Comparison of ENCODE assay signal across 8 mouse cellular contexts in the genomic region with DNA sequence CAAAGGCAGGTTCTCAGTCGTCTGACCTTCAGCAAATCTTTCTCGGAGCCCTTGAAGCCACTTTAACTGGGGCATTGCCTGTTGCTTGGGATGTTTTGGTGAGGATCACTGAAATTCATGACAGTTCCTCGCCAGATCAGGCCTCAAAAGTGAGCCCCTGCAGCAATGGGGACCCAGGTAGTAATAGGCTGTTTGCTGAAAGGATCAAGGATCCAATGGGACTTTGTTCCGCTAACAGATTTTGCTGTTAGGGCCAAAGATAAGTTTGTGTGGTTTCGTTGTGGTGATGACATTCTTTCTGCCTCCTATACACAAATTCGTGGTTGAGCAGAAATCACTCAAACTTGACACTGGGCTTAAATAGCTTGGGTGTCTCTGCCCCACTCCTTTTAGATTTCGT. TPM values are rescaled to one million over a fixed set of nuclear protein-coding genes. Genes with fewer than 3 reads are reported as not detected.
DNase-seq lines count a peak whose midpoint lies in the region; ATAC-seq and TF ChIP-seq lines count a peak whose summit lies in the region.

No protein-coding gene starts in this region.

- peak overlapping the region; percentile 98 for H3K27ac ChIP-seq in testis, adult 2 months (ENCODE audit: control insufficient read depth, insufficient read depth, low read depth, low read length)
- peak overlapping the region; percentile 93 for H3K27ac ChIP-seq in limb, embryonic 15.5 days
- peak overlapping the region; percentile 89 for H3K27ac ChIP-seq in stomach, embryonic 16.5 days (ENCODE audit: low read length)

- ATAC-seq in limb, embryonic 15.5 days (ENCODE audit: insufficient number of reproducible peaks, low FRiP score, low TSS enrichment, low read depth) = no peak
- ATAC-seq in stomach, embryonic 16.5 days (ENCODE audit: insufficient read depth, low FRiP score) = no peak
- no peak for ATAC-seq in cerebellum, adult (ENCODE audit: insufficient number of reproducible peaks, low FRiP score, low TSS enrichment)

- H3K9me3 ChIP-seq in limb, embryonic 15.5 days = no peaks in the 10 kb centered on the region
- H3K9me3 ChIP-seq in stomach, embryonic 16.5 days (replicated peaks; ENCODE audit: control insufficient read depth, low read length) = no peaks in the 10 kb centered on the region

- H3K36me3 ChIP-seq in testis, adult 2 months (ENCODE audit: control insufficient read depth, insufficient read depth, low read length) = peaks cover 3% of the 10 kb centered on the region
- H3K36me3 ChIP-seq in limb, embryonic 15.5 days = peaks cover 43% of the 10 kb centered on the region
- peaks cover 7% of the 10 kb centered on the region for H3K36me3 ChIP-seq in stomach, embryonic 16.5 days (ENCODE audit: control insufficient read depth, insufficient read depth, low read length)

- DNase-seq in cerebellum, adult 9-10 months = peak; percentile 21
- no peak for DNase-seq in cerebellum, postnatal 36 days
- no peak for DNase-seq in testis, postnatal 14 days (ENCODE audit: low spot score)
- no peak for DNase-seq in gastrocnemius, postnatal 25 days

- H3K4me1 ChIP-seq in testis, adult 2 months (ENCODE audit: control insufficient read depth, insufficient read depth, low read length) = peaks cover 8% of the 10 kb centered on the region
- H3K4me1 ChIP-seq in limb, embryonic 15.5 days = peaks cover 23% of the 10 kb centered on the region
- peaks cover 16% of the 10 kb centered on the region for H3K4me1 ChIP-seq in stomach, embryonic 16.5 days (ENCODE audit: control insufficient read depth, insufficient read depth, low read length)

- no peak for TF ChIP-seq CTCF in testis, adult 2 months (IDR thresholded peaks at IDR 0.05; ENCODE audit: control insufficient read depth, insufficient read depth, insufficient replicate concordance, low read depth, low read length)

- peak overlapping the region; percentile 99 for H3K4me3 ChIP-seq in testis, adult 2 months (ENCODE audit: control insufficient read depth, low read depth, low read length)
- peak overlapping the region; percentile 89 for H3K4me3 ChIP-seq in limb, embryonic 15.5 days
- peak overlapping the region; percentile 75 for H3K4me3 ChIP-seq in stomach, embryonic 16.5 days (replicated peaks; ENCODE audit: low read length)

- peak overlapping the region; percentile 76 for H3K9ac ChIP-seq in limb, embryonic 15.5 days
- H3K9ac ChIP-seq in stomach, embryonic 16.5 days (ENCODE audit: low read length) = peak overlapping the region; percentile 89

- no peaks in the 10 kb centered on the region for H3K27me3 ChIP-seq in testis, adult 2 months (ENCODE audit: control insufficient read depth, insufficient read depth, low read length)
- no peaks in the 10 kb centered on the region for H3K27me3 ChIP-seq in limb, embryonic 15.5 days
- H3K27me3 ChIP-seq in stomach, embryonic 16.5 days (ENCODE audit: control insufficient read depth, insufficient read depth, low read length) = no peaks in the 10 kb centered on the region

- WGBS in limb, embryonic 15.5 days = 42% methylated on average over 7 of the region's 7 CpGs
- 26% methylated on average over 7 of the region's 7 CpGs for WGBS in stomach, embryonic 16.5 days

- peak overlapping the region; percentile 78 for H3K4me2 ChIP-seq in limb, embryonic 15.5 days
- H3K4me2 ChIP-seq in stomach, embryonic 16.5 days (ENCODE audit: low read depth, low read length) = peak overlapping the region; percentile 56

- TF ChIP-seq POLR2A in testis, adult 2 months (IDR thresholded peaks at IDR 0.05; ENCODE audit: control insufficient read depth, low read depth, low read length) = no peak

RNA-seq across cellular contexts. Expression of a gene that starts 0.6 kb away (rescaled TPM):
- polyA plus RNA-seq in testis, adult 2 months (2012; rRNA removed) = 11.0 and 11.1 TPM in 2 replicates
- polyA plus RNA-seq in limb, embryonic 15.5 days (2015; fragmentation: Nextera tagmentation; extraction: Ambion mirVana) = 18.8 and 20.4 TPM in 2 replicates
- 19.7 and 20.3 TPM in 2 replicates for polyA plus RNA-seq in stomach, embryonic 16.5 days (2015; fragmentation: Nextera tagmentation; extraction: Ambion mirVana)
- 10 to 100 TPM in 1 of 2 experiments, 1 to 10 TPM in 1; 9.0 to 10.7 TPM for total RNA-seq in gastrocnemius, postnatal 25 days (2021)

RNA-seq across cellular contexts. Expression of a gene that starts 0.7 kb away (rescaled TPM):
- polyA plus RNA-seq in testis, adult 2 months (2012; rRNA removed) = 58.5 and 60.2 TPM in 2 replicates
- 52.8 and 55.1 TPM in 2 replicates for polyA plus RNA-seq in limb, embryonic 15.5 days (2015; fragmentation: Nextera tagmentation; extraction: Ambion mirVana)
- polyA plus RNA-seq in stomach, embryonic 16.5 days (2015; fragmentation: Nextera tagmentation; extraction: Ambion mirVana) = 63.4 and 72.6 TPM in 2 replicates
- total RNA-seq in gastrocnemius, postnatal 25 days (2021) = 10 to 100 TPM; 20.3 to 20.6 TPM

RNA-seq across cellular contexts. Expression of a gene that starts 33.8 kb away (rescaled TPM):
- 80.6 and 91.0 TPM in 2 replicates for polyA plus RNA-seq in testis, adult 2 months (2012; rRNA removed)
- polyA plus RNA-seq in limb, embryonic 15.5 days (2015; fragmentation: Nextera tagmentation; extraction: Ambion mirVana) = 85.1 and 85.5 TPM in 2 replicates
- polyA plus RNA-seq in stomach, embryonic 16.5 days (2015; fragmentation: Nextera tagmentation; extraction: Ambion mirVana) = 89.9 and 92.1 TPM in 2 replicates
- total RNA-seq in gastrocnemius, postnatal 25 days (2021) = 10 to 100 TPM in 1 of 2 experiments, 1 to 10 TPM in 1; 8.6 to 10.5 TPM

RNA-seq across cellular contexts. Expression of a gene that starts 42.4 kb away (rescaled TPM):
- 526 and 543 TPM in 2 replicates for polyA plus RNA-seq in testis, adult 2 months (2012; rRNA removed)
- 0.32 TPM in 1 of 2 replicates, not detected in the other for polyA plus RNA-seq in limb, embryonic 15.5 days (2015; fragmentation: Nextera tagmentation; extraction: Ambion mirVana)
- polyA plus RNA-seq in stomach, embryonic 16.5 days (2015; fragmentation: Nextera tagmentation; extraction: Ambion mirVana) = not detected in 2 replicates
- not detected for total RNA-seq in gastrocnemius, postnatal 25 days (2021)
